ENCODE assay signal across 17 mouse cellular contexts in genomic region chr11:70513520-70513919, GRCm38 (mm10). TPM values are rescaled to one million over a fixed set of nuclear protein-coding genes. Genes with fewer than 3 reads are reported as not detected.
DNase-seq lines count a peak whose midpoint lies in the region; ATAC-seq and TF ChIP-seq lines count a peak whose summit lies in the region.
"Had no signal": no experiment of that assay in that cellular context is flagged by ENCODE, and none has a peak within 500 bp of the region (broad histone marks: within the 10 kb centered on the region; RNA-seq: fewer than 3 reads in every experiment).

No protein-coding gene starts in this region.

- no peaks in the 10 kb centered on the region for H3K9me3 ChIP-seq in heart, embryonic 12.5 days (replicated peaks)
- H3K9me3 ChIP-seq in heart, postnatal 0 days (replicated peaks; ENCODE audit: control insufficient read depth, low read length) = no peaks in the 10 kb centered on the region
- H3K9me3 ChIP-seq: embryonic facial prominence, embryonic 12.5 days; hindbrain, embryonic 15.5 days; megakaryocyte, embryonic 14.5 days had no signal

- no peak for TF ChIP-seq POLR2A in heart, adult 2 months (IDR thresholded peaks at IDR 0.05; ENCODE audit: insufficient read depth, low read depth, low read length)

- DNase-seq in heart, adult 2 months = peak; percentile 53 to 54
- DNase-seq in testis, postnatal 10 days (ENCODE audit: low spot score) = peak; percentile 55
- no peak for DNase-seq in testis, postnatal 14 days (ENCODE audit: low spot score)
- DNase-seq in heart, postnatal 0 days (ENCODE audit: low spot score) = no peak
- DNase-seq in cerebellum, adult 9-10 months = no peak
- DNase-seq in cerebellum, adult 11-12 months = no peak
- DNase-seq: cerebellum, adult 2 months; left cerebral cortex, postnatal 4 days; thymus, postnatal 14 days had no signal

- no peak overlapping the region for H3K4me3 ChIP-seq in heart, adult 2 months
- H3K4me3 ChIP-seq in heart, embryonic 12.5 days = no peak overlapping the region
- H3K4me3 ChIP-seq in heart, postnatal 0 days (ENCODE audit: low read depth, low read length) = no peak overlapping the region
- H3K4me3 ChIP-seq: embryonic facial prominence, embryonic 12.5 days; hindbrain, embryonic 15.5 days; megakaryocyte, embryonic 14.5 days had no signal

- H3K4me2 ChIP-seq in heart, embryonic 12.5 days = no peak overlapping the region
- no peak overlapping the region for H3K4me2 ChIP-seq in heart, postnatal 0 days (ENCODE audit: low read depth, low read length)
- H3K4me2 ChIP-seq: embryonic facial prominence, embryonic 12.5 days; hindbrain, embryonic 15.5 days had no signal

- H3K4me1 ChIP-seq in heart, adult 2 months (ENCODE audit: control insufficient read depth, insufficient read depth, low read length) = no peaks in the 10 kb centered on the region; the same call in 1 of the 2 replicates
- no peaks in the 10 kb centered on the region for H3K4me1 ChIP-seq in heart, embryonic 12.5 days (replicated peaks)
- no peaks in the 10 kb centered on the region for H3K4me1 ChIP-seq in heart, postnatal 0 days (ENCODE audit: control insufficient read depth, insufficient read depth)

- no peaks in the 10 kb centered on the region for H3K27me3 ChIP-seq in heart, adult 2 months (ENCODE audit: control insufficient read depth, insufficient read depth, low read length)
- H3K27me3 ChIP-seq in heart, embryonic 12.5 days (replicated peaks) = peaks cover 21% of the 10 kb centered on the region
- peaks cover 10% of the 10 kb centered on the region; the same call in 1 of the 2 replicates for H3K27me3 ChIP-seq in heart, postnatal 0 days (ENCODE audit: control insufficient read depth, insufficient read depth, low read length)
- H3K27me3 ChIP-seq: hindbrain, embryonic 15.5 days had no signal

- no peak overlapping the region for H3K27ac ChIP-seq in heart, adult 2 months
- no peak overlapping the region for H3K27ac ChIP-seq in heart, embryonic 12.5 days (ENCODE audit: poor library complexity, severe bottlenecking)
- H3K27ac ChIP-seq in heart, postnatal 0 days (ENCODE audit: low read depth) = no peak overlapping the region
- H3K27ac ChIP-seq: embryonic facial prominence, embryonic 12.5 days; hindbrain, embryonic 15.5 days had no signal

- no peak for ATAC-seq in heart, embryonic 12.5 days (ENCODE audit: insufficient number of reproducible peaks, low FRiP score)
- ATAC-seq in heart, postnatal 0 days (ENCODE audit: insufficient read depth, low read depth) = peak; percentile 24; the same call in 1 of the 2 replicates

- TF ChIP-seq EP300 in heart, adult 2 months (IDR thresholded peaks at IDR 0.05; ENCODE audit: insufficient read depth, low read depth, low read length) = no peak
- no peak for TF ChIP-seq EP300 in heart, postnatal 0 days (IDR thresholded peaks at IDR 0.05; ENCODE audit: low read depth)

- intact Hi-C loops in heart, adult 2 months (cut with DNase I) = no loop called here

- no peaks in the 10 kb centered on the region for H3K79me2 ChIP-seq in heart, adult 2 months (replicated peaks; ENCODE audit: control insufficient read depth, insufficient read depth, low read length)

- H3K9ac ChIP-seq in heart, adult 2 months (ENCODE audit: low read depth, low read length) = no peak overlapping the region
- no peak overlapping the region for H3K9ac ChIP-seq in heart, embryonic 12.5 days
- H3K9ac ChIP-seq in heart, postnatal 0 days (replicated peaks; ENCODE audit: low read depth, low read length) = no peak overlapping the region
- H3K9ac ChIP-seq: embryonic facial prominence, embryonic 12.5 days; hindbrain, embryonic 15.5 days had no signal

- 37% methylated on average over 11 of the region's 11 CpGs for WGBS in heart, adult 2 months
- 61% methylated on average over 11 of the region's 11 CpGs for WGBS in heart, embryonic 12.5 days
- WGBS in heart, postnatal 0 days = 43% methylated on average over 11 of the region's 11 CpGs

- no peak for TF ChIP-seq CTCF in heart, adult 2 months (IDR thresholded peaks at IDR 0.05)
- no peak for TF ChIP-seq CTCF in heart, postnatal 0 days (IDR thresholded peaks at IDR 0.05; ENCODE audit: low read depth)

- no peaks in the 10 kb centered on the region for H3K36me3 ChIP-seq in heart, adult 2 months (ENCODE audit: control insufficient read depth, insufficient read depth, low read length)
- H3K36me3 ChIP-seq in heart, embryonic 12.5 days = no peaks in the 10 kb centered on the region
- no peaks in the 10 kb centered on the region for H3K36me3 ChIP-seq in heart, postnatal 0 days (replicated peaks; ENCODE audit: control insufficient read depth, insufficient read depth, low read length)
- H3K36me3 ChIP-seq: embryonic facial prominence, embryonic 12.5 days; hindbrain, embryonic 15.5 days had no signal

RNA-seq across cellular contexts. Expression of gene Vmo1, which starts 0.9 kb away (rescaled TPM):
- total RNA-seq in heart, adult 2 months (2021) = not detected
- not detected in 2 replicates for polyA plus RNA-seq in heart, adult 2 months (2012; rRNA removed)
- 0.30 and 0.54 TPM in 2 replicates for polyA plus RNA-seq in heart, embryonic 12.5 days (2016; fragmentation: Nextera tagmentation; extraction: Ambion mirVana)
- total RNA-seq in heart, postnatal 0 days (2014; rRNA removed; ENCODE audit: low replicate concordance) = not detected in 2 replicates
- polyA plus RNA-seq in heart, postnatal 0 days (2015; fragmentation: Nextera tagmentation; extraction: Ambion mirVana) = 0.18 and 0.55 TPM in 2 replicates
- total RNA-seq: layer of hippocampus, postnatal 10 days had no signal
- polyA plus RNA-seq: cerebellum, adult 2 months; hindbrain, embryonic 15.5 days had no signal

RNA-seq across cellular contexts. Expression of gene Gltpd2, which starts 5.5 kb away (rescaled TPM):
- total RNA-seq in heart, adult 2 months (2021) = not detected
- polyA plus RNA-seq in heart, adult 2 months (2012; rRNA removed) = not detected in 2 replicates
- 0.23 and 0.65 TPM in 2 replicates for polyA plus RNA-seq in heart, embryonic 12.5 days (2016; fragmentation: Nextera tagmentation; extraction: Ambion mirVana)
- total RNA-seq in heart, postnatal 0 days (2014; rRNA removed; ENCODE audit: low replicate concordance) = not detected in 2 replicates
- 0.34 TPM in 1 of 2 replicates, not detected in the other for polyA plus RNA-seq in heart, postnatal 0 days (2015; fragmentation: Nextera tagmentation; extraction: Ambion mirVana)
- total RNA-seq: layer of hippocampus, postnatal 10 days; left cerebral cortex, postnatal 4 days had no signal
- polyA plus RNA-seq: cerebellum, adult 2 months had no signal

RNA-seq across cellular contexts. Expression of gene Tm4sf5, which starts 8.5 kb away (rescaled TPM):
- total RNA-seq in heart, adult 2 months (2021) = 1 to 10 TPM; 1.2 to 1.3 TPM
- polyA plus RNA-seq in heart, adult 2 months (2012; rRNA removed) = 1.5 and 2.1 TPM in 2 replicates
- polyA plus RNA-seq in heart, embryonic 12.5 days (2016; fragmentation: Nextera tagmentation; extraction: Ambion mirVana) = 9.7 and 11.3 TPM in 2 replicates
- total RNA-seq in heart, postnatal 0 days (2014; rRNA removed; ENCODE audit: low replicate concordance) = 0.34 and 8.6 TPM in 2 replicates
- polyA plus RNA-seq in heart, postnatal 0 days (2015; fragmentation: Nextera tagmentation; extraction: Ambion mirVana) = 7.6 and 7.8 TPM in 2 replicates
- total RNA-seq: layer of hippocampus, postnatal 10 days had no signal

RNA-seq across cellular contexts. Expression of gene Psmb6, which starts 11.6 kb away (rescaled TPM):
- total RNA-seq in heart, adult 2 months (2021) = 100 to 1,000 TPM; 204 to 231 TPM
- polyA plus RNA-seq in heart, adult 2 months (2012; rRNA removed) = 296 and 367 TPM in 2 replicates
- 575 and 577 TPM in 2 replicates for polyA plus RNA-seq in heart, embryonic 12.5 days (2016; fragmentation: Nextera tagmentation; extraction: Ambion mirVana)
- 474 and 521 TPM in 2 replicates for total RNA-seq in heart, postnatal 0 days (2014; rRNA removed; ENCODE audit: low replicate concordance)
- 640 and 644 TPM in 2 replicates for polyA plus RNA-seq in heart, postnatal 0 days (2015; fragmentation: Nextera tagmentation; extraction: Ambion mirVana)

RNA-seq across cellular contexts. Expression of gene Gm40193, which starts 19.2 kb away (rescaled TPM):
- not detected for total RNA-seq in heart, adult 2 months (2021)
- not detected in 2 replicates for polyA plus RNA-seq in heart, adult 2 months (2012; rRNA removed)
- polyA plus RNA-seq in heart, embryonic 12.5 days (2016; fragmentation: Nextera tagmentation; extraction: Ambion mirVana) = not detected in 2 replicates
- total RNA-seq in heart, postnatal 0 days (2014; rRNA removed; ENCODE audit: low replicate concordance) = not detected in 2 replicates
- polyA plus RNA-seq in heart, postnatal 0 days (2015; fragmentation: Nextera tagmentation; extraction: Ambion mirVana) = not detected in 2 replicates
- total RNA-seq: layer of hippocampus, postnatal 10 days; left cerebral cortex, postnatal 4 days had no signal
- polyA plus RNA-seq: cerebellum, adult 2 months; embryonic facial prominence, embryonic 12.5 days; hindbrain, embryonic 15.5 days; kidney, embryonic 14.5 days; liver, embryonic 16.5 days; spleen, adult 2 months had no signal

Comparison
In these comparisons a context has a peak if more than half of its experiments do, and no peak if none do; other contexts are left out.
1. DNase-seq: peak in heart, adult 2 months (2 of 2) and testis, postnatal 10 days (single experiment); none in testis, postnatal 14 days (single experiment), heart, postnatal 0 days (single experiment), cerebellum, adult 9-10 months (single experiment) and cerebellum, adult 11-12 months (single experiment).